Mouse (Mus musculus) liver, adult (tissue): ENCODE results near the gene Pnpla6.

Experiments used
- GATA4 ChIP-seq: IDR thresholded peaks from 2 replicates; pipeline ENCODE4 v1.6.1; 2014; ENCODE audit warnings: mild to moderate bottlenecking, low read length; ENCODE audit not compliant: insufficient replicate concordance

Pnpla6 gene

DNA sequence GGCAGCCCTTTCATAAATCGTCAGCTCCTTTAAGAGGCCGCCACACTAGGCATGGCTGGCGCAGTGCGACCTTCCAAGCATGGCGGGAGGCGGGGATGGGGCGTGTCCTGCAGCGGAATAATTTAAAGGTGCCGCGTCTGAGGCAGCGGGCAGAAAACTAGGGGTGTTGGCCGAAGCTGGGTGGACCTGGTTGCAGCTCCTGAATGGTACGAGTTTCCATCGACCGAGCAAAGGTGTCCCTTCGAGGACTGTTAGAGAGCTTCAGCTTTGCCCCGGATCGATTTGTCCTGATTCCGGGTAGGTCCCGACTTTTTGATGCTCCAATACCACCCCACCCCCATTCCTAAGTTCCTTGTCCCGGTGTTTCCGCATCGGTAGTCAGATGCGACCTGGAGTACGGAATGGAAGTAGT is at the start of gene Pnpla6:
Gene Pnpla6, plus strand, starts transcription at position 125 of the 412 bp plus-strand sequence.
- no peak for TF ChIP-seq GATA4

GRCm38 (mm10) chr8:3467006-3467885 is 47.9 kb upstream of the Pnpla6 start, which contains the start of gene Pex11g:
TSS of gene Pex11g (minus strand) at chr8:3467680.
- TF ChIP-seq GATA4, result no peak

DNA sequence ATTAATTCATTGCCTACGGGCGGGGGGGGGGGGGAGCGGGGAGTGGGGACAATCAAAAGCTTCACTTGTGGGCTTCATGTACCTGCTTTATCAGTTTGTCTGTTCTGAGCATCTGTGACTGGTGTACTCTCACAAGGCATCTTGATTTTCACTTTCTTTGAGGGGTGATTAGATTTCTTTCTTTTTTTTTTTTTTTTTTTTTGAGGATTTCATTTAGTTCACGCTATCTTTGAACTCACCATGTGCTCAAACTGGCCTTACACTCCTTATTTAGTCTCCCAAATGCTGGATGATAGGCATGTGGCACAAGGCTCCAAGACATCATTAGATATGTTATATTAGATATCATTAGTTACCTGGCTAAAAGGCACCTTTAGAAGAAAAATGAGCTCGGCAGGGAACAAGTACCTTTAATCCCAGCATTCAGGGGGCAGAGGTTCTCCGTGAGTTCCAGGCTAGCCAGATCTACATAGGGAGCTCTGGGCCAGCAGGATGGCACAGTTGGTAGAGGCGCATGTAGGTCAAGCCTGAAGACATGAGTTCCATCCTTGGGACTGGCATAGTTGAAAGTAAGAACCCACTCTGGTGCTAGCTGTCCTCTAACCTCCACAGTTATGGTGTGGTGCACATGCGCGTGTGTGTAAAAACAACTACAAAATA is 47.2 kb upstream of the Pnpla6 start:
- TF ChIP-seq GATA4, result no peak

DNA sequence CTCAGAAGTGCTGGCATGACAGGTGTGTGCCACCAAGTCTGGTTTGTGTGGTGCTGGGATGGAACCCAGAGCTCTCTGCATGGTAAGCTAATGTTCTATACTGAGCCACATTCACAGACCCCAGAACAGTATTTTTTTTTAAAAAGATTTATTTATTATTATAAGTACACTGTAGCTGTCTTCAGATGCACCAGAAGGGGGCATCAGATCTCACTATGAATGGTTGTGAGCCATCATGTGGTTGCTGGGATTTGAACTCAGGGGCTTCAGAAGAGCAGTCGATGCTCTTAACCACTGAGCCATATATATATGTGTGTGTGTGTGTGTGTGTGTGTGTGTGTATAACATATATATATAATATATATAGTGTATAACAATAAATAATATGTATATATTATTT is 46.3 kb upstream of the Pnpla6 start:
- TF ChIP-seq GATA4, result no peak

- TF ChIP-seq GATA4, result no peak
Observed at GRCm38 (mm10) chr8:3470562-3470961, 44.6 kb upstream of the Pnpla6 start, which contains the start of gene Tex45. TSS of gene Tex45 (plus strand) at chr8:3470862.

- no peak for TF ChIP-seq GATA4
Observed at GRCm38 (mm10) chr8:3475715-3476429, 39.3 kb upstream of the Pnpla6 start.

DNA sequence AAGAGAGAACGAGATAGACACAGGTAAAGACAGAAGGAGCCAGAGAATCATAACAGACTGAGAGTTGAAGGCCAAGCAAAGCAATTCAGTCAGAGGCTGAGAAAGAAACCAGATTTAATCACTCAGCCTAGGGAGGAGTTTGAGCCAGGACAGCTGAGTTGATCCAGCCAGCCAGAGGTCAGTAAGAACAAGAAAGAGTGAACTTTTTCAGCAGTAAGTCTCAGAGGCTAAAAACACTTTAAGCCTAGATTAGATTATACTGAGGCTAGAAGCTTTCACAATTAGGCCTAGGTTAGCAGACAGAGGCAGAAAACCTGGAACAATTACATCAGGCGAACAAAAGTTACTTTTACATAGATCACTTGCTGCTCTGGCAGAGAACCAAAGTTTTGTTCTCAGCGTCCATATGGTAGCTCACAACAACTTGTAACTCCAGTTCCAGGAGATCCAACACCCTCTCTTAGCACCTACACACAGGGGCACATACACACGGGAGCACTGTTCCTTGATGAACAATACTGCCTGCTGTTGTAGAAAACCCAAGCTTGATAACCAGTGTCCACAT is 34.9 kb upstream of the Pnpla6 start:
- no peak for TF ChIP-seq GATA4

DNA sequence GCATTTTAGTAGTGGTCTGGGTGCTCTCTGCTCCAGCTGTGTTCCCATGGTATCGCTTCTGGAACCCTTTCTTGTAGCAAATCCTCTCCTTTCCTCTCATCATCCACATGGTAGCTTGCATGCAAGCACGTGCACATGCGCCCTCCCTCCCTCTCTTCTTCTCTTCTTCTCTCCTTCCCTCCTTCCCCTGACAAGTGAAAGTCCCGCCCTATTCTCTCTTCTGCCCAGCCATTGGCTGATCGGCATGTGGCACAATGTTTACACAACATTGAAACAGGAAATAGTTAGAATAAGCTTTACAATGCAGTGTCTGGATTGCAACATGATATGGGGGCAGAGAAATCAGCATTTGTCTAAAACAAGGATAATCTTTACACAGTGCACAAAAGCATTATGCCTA is 33.6 kb upstream of the Pnpla6 start:
- TF ChIP-seq GATA4, result no peak

- TF ChIP-seq GATA4, result no peak
Observed at GRCm38 (mm10) chr8:3482240-3482740, 32.9 kb upstream of the Pnpla6 start.

DNA sequence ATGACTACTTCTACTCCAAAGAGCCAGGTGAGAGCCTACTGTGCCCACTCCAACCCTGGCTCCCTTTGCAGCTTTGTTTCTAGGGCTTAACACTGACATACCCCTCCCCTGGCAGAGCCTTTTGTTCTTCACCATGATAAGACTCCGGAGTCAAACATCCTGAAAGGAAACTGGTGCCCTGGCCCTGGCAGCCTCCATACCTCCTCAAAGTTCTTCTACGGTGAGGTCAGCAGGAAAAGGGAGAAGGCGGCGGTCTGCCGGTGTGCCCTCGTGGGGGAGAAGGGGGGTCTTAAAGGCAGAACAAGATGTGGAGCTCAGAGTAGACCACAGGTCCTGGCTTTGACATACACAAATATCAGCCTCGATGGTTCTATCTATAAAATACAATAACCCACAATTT is 31.6 kb upstream of the Pnpla6 start:
- TF ChIP-seq GATA4, result no peak

DNA sequence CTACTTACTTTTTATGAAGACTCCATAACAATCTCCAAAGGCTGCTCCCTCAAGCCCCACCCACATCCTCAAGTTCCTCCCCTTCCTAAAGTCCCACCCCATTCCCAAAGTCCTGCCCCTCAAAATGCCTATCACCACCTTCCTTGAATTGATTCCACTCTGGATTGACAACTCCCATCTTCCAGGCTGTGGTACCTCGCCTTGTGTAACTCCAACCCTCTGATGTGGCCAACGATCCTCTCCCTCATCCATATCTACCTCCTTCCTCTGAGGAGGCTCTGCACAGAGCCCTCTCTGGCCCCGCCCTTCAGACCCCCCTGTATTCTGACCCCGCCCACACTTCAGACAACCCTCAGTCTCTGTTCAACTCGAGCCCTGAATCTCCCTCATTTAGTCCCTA is 30.0 kb upstream of the Pnpla6 start:
- TF ChIP-seq GATA4, result no peak

DNA sequence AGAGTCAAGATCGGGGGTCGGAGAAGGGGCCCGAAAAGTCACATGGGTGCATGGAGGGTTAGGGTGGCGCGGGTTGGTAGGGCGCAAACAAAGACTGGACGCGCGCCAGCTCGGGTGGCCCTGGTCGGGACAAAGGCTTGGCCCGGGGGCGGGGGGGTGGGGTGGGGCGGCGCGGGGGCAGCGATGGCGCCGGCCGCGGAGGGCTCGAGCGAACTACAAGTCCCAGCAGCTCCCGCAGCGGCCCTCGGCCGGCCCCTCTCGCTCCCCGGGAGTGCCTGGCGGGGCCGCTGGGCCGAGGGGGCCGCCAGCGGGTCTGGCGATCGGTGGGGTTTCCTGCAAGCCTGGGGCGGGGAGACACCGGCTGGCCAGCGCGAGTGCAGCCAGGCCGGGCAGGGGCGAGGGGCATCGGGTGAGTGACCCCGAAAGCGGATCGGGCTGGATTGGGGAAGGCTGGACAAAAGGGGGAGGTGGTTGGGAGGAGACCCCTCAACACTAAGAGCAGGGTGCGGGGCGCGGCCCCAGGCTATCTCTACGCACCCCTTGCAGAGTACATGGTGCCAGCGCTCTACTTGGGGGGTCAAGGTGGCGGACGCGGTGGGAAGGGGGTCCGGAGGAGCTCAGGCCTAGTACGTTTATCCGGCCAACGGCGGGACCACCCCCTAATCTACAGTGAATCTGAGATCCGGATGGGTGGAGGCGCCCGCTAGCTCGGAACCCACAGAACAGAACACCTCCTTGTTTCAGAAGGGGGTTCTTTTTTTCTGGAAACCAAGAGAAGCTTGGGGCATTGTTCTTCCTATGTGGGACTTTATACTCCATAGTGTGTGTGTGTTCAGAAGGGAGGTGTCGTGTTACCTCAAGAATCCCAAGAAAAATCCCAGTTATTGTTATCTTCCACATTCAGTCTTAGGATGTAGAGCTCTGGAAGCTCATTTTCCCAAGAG is 22.0 kb upstream of the Pnpla6 start, which contains the start of gene Zfp358:
Gene Zfp358, plus strand, starts transcription at position 238 of the 944 bp plus-strand sequence.
- no peak for TF ChIP-seq GATA4

DNA sequence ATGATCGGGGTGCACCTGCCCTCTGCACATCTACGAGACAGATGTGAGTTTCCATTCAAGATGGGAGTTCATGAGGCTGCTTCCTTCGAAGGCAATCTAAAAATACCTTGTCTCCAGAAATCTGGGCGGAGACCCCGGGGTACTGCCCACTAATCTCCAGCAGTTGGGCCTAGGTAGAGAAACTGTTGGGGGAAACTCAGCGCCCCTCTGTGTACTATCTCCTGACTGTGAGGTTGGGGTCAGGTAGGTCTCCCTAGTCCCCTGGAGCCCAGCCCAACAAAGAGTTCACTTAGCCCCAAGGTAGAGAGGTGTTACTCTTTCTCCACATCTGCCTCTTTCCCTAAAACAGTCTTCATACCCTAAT is 21.4 kb upstream of the Pnpla6 start:
- TF ChIP-seq GATA4, result no peak
